Mouse (Mus musculus): ENCODE measurements around the gene Fam216a. TPM values are rescaled to one million over a fixed set of nuclear protein-coding genes. Genes with fewer than 3 reads are reported as not detected.
"Not testable (repeated sequence)": the region's sequence is repeated elsewhere in the genome, so short reads cannot be mapped to it uniquely, and the experiment has no call there.

Fam216a gene
- polyA plus RNA-seq, 1 experiment = 11.5 TPM

DNA sequence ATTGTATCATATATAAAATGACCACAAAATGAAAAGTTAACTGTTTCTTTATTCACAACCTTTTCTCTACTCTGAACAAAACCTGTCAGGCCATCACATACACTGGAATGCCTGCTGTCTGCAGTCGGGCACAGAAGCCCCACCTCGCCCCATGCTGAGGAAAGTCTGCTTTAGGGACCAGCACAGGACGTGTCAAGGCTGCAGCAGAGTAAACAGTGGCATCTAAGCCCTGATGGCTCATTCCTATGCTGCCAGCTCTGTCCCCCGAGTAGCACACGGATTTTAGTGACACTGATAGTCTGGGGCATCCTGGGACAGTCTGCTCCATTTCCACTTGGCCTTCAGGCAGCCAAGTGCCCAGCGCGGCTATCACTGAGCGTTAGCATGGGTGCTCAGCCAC, 46.7 kb downstream of the Fam216a start:
- TF ChIP-seq POLR2A (IDR thresholded peaks at IDR 0.05; ENCODE audit: borderline replicate concordance, low read depth, low read length) = no peak
- TF ChIP-seq CTCF (IDR thresholded peaks at IDR 0.05; ENCODE audit: low read depth, low read length) = no peak
- no peak overlapping the region for H3K4me3 ChIP-seq (ENCODE audit: insufficient read depth, low read length)
- no peaks in the 10 kb centered on the region; the same call in 1 of the 2 replicates for H3K4me1 ChIP-seq (ENCODE audit: control insufficient read depth, insufficient read depth, low read length)
- H3K27ac ChIP-seq (ENCODE audit: insufficient read depth, low read depth, low read length) = no peak overlapping the region

- Histone ChIP-seq H3K4me3 (ENCODE audit: insufficient read depth, low read length) (no peak overlapping the region), H3K27ac (ENCODE audit: insufficient read depth, low read depth, low read length) (no peak overlapping the region), H3K4me1 (ENCODE audit: control insufficient read depth, insufficient read depth, low read length) (peaks cover under 1% of the 10 kb centered on the region; the same call in 1 of the 2 replicates)
- TF ChIP-seq CTCF (IDR thresholded peaks at IDR 0.05; ENCODE audit: low read depth, low read length) (no peak), POLR2A (IDR thresholded peaks at IDR 0.05; ENCODE audit: borderline replicate concordance, low read depth, low read length) (no peak)
These were observed 47.3 kb downstream of the Fam216a start for GRCm38 (mm10) chr5:122324608-122325431.

GRCm38 (mm10) chr5:122323523-122323922, 48.6 kb downstream of the Fam216a start:
- Histone ChIP-seq H3K27ac (ENCODE audit: insufficient read depth, low read depth, low read length) (no peak overlapping the region), H3K4me1 (ENCODE audit: control insufficient read depth, insufficient read depth, low read length) (peaks cover 7% of the 10 kb centered on the region), H3K4me3 (ENCODE audit: insufficient read depth, low read length) (no peak overlapping the region)
- TF ChIP-seq POLR2A (IDR thresholded peaks at IDR 0.05; ENCODE audit: borderline replicate concordance, low read depth, low read length) (no peak), CTCF (IDR thresholded peaks at IDR 0.05; ENCODE audit: low read depth, low read length) (no peak)

- Histone ChIP-seq H3K4me1 (ENCODE audit: control insufficient read depth, insufficient read depth, low read length) (peaks cover 33% of the 10 kb centered on the region), H3K4me3 (ENCODE audit: insufficient read depth, low read length) (no peak overlapping the region), H3K27ac (ENCODE audit: insufficient read depth, low read depth, low read length) (no peak overlapping the region)
- no peak for TF ChIP-seq POLR2A (IDR thresholded peaks at IDR 0.05; ENCODE audit: borderline replicate concordance, low read depth, low read length)
- no peak for TF ChIP-seq CTCF (IDR thresholded peaks at IDR 0.05; ENCODE audit: low read depth, low read length)
These were observed 51.9 kb downstream of the Fam216a start for GRCm38 (mm10) chr5:122320205-122320781.

DNA sequence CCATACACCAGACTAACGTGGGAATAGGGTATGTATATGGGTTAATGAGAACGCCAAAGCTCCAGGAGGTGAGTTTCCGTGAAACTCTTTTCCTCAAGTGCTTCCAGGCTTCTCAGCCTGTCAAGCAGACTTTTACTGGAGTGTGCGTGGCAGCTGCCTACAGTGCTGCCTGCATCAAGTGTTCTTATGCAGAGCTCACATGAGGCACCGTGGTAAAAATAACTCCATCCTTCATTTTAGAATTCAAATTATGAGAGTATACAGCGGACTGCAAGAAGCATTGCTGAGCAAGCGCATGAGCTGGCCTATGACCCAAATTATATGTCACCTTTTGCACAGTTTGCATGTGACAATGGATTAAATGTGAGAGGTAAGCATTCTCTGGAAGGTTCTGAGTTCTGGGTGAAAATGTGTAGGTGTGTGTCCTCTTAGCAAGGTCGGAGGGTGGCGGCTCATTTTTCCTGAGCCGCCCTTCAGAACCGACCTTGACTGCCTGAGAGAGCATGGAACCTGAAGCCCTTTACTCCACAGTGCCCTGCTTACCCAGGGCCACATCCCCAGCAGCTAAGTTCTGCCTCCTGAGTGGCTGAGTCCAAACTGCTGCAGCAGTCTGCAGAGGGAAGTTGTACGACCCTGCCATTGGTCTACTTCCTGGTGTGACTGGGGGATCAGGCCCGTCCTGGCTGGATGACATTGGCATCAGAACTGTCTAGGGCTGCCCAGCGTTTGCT, 52.5 kb downstream of the Fam216a start:
- Histone ChIP-seq H3K27ac (ENCODE audit: insufficient read depth, low read depth, low read length) (no peak overlapping the region), H3K4me3 (ENCODE audit: insufficient read depth, low read length) (no peak overlapping the region), H3K4me1 (ENCODE audit: control insufficient read depth, insufficient read depth, low read length) (peaks cover 39% of the 10 kb centered on the region)
- TF ChIP-seq CTCF (IDR thresholded peaks at IDR 0.05; ENCODE audit: low read depth, low read length) (no peak), POLR2A (IDR thresholded peaks at IDR 0.05; ENCODE audit: borderline replicate concordance, low read depth, low read length) (no peak)

DNA sequence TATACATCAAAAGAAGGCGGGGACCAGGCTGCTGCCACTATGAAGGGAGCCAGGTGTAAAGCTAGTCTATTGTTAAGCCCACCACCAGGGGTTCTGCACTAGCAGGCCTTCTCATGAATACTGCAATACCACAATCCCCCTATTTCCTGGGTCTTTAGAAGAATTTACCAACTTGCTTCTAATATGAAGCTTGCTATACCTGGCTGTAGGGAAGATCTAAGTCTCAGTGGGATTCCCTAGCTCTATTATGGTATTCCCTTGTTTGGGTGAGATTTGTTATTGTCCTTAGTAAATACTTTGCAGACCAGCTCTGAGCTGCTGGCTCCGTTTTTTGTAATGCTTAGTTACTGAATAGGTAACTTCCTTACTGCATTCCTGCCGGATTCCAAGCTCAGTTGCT, 53.2 kb downstream of the Fam216a start:
- H3K4me3 ChIP-seq (ENCODE audit: insufficient read depth, low read length); H3K27ac ChIP-seq (ENCODE audit: insufficient read depth, low read depth, low read length): not testable (repeated sequence)
- peaks cover 40% of the 10 kb centered on the region for H3K4me1 ChIP-seq (ENCODE audit: control insufficient read depth, insufficient read depth, low read length)

DNA sequence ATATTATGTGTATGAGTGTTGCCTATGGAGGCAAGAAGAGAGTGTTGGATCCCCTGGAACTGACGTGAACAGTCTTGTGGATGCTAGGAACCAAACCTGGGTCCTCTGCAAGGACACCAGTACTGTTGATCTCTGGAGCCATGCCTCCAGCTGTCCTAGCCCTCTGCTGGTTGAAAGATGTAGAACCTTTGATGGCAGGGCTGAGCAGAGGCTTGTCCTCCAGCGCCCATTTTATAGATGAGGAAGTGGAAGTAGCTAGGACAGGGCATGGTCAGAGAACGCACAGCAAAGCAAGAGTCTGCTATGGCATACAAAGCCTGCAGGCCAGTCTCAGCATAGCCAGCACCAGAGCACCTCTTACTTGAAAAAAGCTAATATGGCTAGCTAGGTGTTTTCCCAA, 54.1 kb downstream of the Fam216a start:
- no peak for TF ChIP-seq POLR2A (IDR thresholded peaks at IDR 0.05; ENCODE audit: borderline replicate concordance, low read depth, low read length)
- peak; percentile 54 for TF ChIP-seq CTCF (IDR thresholded peaks at IDR 0.05; ENCODE audit: low read depth, low read length)
- Histone ChIP-seq H3K27ac (ENCODE audit: insufficient read depth, low read depth, low read length) (peak overlapping the region; percentile 39), H3K4me3 (ENCODE audit: insufficient read depth, low read length) (no peak overlapping the region), H3K4me1 (ENCODE audit: control insufficient read depth, insufficient read depth, low read length) (peaks cover 40% of the 10 kb centered on the region)

DNA sequence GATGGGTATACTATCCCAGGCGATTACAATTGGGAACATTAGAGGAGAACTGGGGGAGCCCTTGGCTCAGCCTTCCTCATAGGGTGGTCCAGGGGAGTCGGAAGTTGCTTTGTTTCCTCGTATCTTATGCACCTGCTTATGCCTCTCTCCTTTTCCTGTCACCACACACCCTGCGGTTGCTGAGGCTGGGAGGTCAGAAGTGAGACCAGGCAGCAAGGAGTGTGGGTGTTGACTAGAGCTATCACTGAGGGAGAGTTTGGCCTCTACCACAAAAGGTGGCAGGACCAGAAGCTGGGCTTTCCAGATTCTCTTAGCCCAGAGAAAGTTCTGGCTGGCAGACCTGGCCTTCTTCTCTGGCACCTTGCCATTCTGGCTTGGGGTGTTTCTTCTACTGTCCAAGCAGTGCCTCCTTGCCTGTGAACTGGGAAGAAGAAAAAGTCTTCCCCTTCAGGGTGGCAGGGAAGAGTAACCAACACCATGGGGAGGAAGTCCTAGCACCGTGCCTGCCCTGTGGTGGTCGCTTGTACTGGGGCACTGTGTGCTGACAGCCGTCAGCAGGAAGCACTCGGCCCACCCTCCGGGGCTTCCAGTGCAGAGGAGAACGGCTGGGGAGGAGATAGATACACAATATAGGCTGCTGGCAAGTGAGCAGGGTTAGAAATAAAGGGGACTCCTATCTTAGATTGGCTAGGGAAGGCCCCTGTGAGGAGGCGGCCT, 54.7 kb downstream of the Fam216a start:
- Histone ChIP-seq H3K4me3 (ENCODE audit: insufficient read depth, low read length) (no peak overlapping the region), H3K27ac (ENCODE audit: insufficient read depth, low read depth, low read length) (peak overlapping the region; percentile 16), H3K4me1 (ENCODE audit: control insufficient read depth, insufficient read depth, low read length) (peaks cover 40% of the 10 kb centered on the region)
- TF ChIP-seq POLR2A (IDR thresholded peaks at IDR 0.05; ENCODE audit: borderline replicate concordance, low read depth, low read length) (no peak), CTCF (IDR thresholded peaks at IDR 0.05; ENCODE audit: low read depth, low read length) (no peak)

DNA sequence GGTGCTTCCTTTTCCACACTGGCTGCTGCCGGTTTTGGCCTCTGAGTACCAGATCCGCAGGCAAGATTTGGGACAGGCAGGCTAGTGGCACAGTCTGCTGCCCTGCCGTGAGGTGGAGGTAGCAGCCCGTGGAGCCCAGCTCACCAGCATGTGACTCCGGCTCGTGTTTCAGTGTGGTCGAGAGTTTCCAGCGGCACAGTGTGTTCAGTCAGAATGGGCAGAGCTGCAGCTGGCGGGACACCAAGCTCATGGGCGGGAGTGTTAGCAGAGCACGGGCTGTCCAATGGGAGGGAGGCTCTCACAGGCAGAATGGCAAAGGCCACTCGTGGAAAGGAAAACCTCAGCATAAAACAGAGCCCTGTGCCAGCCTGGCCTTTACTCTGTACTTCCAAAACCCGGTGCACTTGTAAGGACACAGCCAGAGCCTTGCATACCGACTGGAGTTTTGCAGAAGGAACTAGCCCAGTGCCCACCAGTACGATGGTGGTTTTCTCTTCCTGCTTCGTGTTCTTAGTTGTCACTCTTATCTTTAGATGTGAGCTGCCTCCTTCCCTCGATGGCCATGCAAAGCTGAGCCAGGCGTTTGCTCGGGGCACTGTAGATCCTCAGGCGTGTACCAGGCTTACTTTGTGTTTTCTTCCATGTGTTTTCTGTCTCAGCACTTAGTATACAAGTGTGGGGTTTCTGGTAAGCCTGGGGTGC, 57.0 kb downstream of the Fam216a start:
- Histone ChIP-seq H3K4me1 (ENCODE audit: control insufficient read depth, insufficient read depth, low read length) (peaks cover 40% of the 10 kb centered on the region), H3K4me3 (ENCODE audit: insufficient read depth, low read length) (no peak overlapping the region), H3K27ac (ENCODE audit: insufficient read depth, low read depth, low read length) (no peak overlapping the region)
- no peak for TF ChIP-seq POLR2A (IDR thresholded peaks at IDR 0.05; ENCODE audit: borderline replicate concordance, low read depth, low read length)
- TF ChIP-seq CTCF (IDR thresholded peaks at IDR 0.05; ENCODE audit: low read depth, low read length) = no peak

Other genes with a start within 250 kb of the Fam216a start
- gene Ccdc63, start 231.5 kb downstream of the Fam216a start, polyA plus RNA-seq (2012; ENCODE audit: insufficient read depth, insufficient read length, missing spikeins) = 1.8 and 2.5 TPM in 2 replicates
- gene Ppp1cc, start 214.1 kb downstream of the Fam216a start, polyA plus RNA-seq (2012; ENCODE audit: insufficient read depth, insufficient read length, missing spikeins) = 308 and 336 TPM in 2 replicates
- 50.7 and 54.3 TPM in 2 replicates for gene Hvcn1, start 165.6 kb downstream of the Fam216a start, polyA plus RNA-seq (2012; ENCODE audit: insufficient read depth, insufficient read length, missing spikeins)
- 13.7 and 15.6 TPM in 2 replicates for gene Tctn1, start 107.9 kb downstream of the Fam216a start, polyA plus RNA-seq (2012; ENCODE audit: insufficient read depth, insufficient read length, missing spikeins)
- gene Pptc7, start 88.0 kb downstream of the Fam216a start, polyA plus RNA-seq (2012; ENCODE audit: insufficient read depth, insufficient read length, missing spikeins) = 12.3 and 13.5 TPM in 2 replicates
- gene Rad9b, start 18.1 kb downstream of the Fam216a start, polyA plus RNA-seq (2012; ENCODE audit: insufficient read depth, insufficient read length, missing spikeins) = 1.9 and 2.6 TPM in 2 replicates
- gene Vps29, start 18.0 kb downstream of the Fam216a start, polyA plus RNA-seq (2012; ENCODE audit: insufficient read depth, insufficient read length, missing spikeins) = 123 and 134 TPM in 2 replicates
- gene Gpn3, start 488 bp downstream of the Fam216a start, polyA plus RNA-seq (2012; ENCODE audit: insufficient read depth, insufficient read length, missing spikeins) = 16.9 and 19.7 TPM in 2 replicates
- gene Arpc3, start 19.5 kb upstream of the Fam216a start, polyA plus RNA-seq (2012; ENCODE audit: insufficient read depth, insufficient read length, missing spikeins) = 741 and 780 TPM in 2 replicates
- 19.6 and 22.2 TPM in 2 replicates for gene Anapc7, start 49.3 kb upstream of the Fam216a start, polyA plus RNA-seq (2012; ENCODE audit: insufficient read depth, insufficient read length, missing spikeins)
- gene Atp2a2, start 129.9 kb upstream of the Fam216a start, polyA plus RNA-seq (2012; ENCODE audit: insufficient read depth, insufficient read length, missing spikeins) = 57.0 and 57.2 TPM in 2 replicates
- 7.7 and 8.5 TPM in 2 replicates for gene Ift81, start 242.2 kb upstream of the Fam216a start, polyA plus RNA-seq (2012; ENCODE audit: insufficient read depth, insufficient read length, missing spikeins)